Mouse (Mus musculus) urinary bladder, postnatal 4 days (tissue): ENCODE measurements around the gene Padi6.

Experiments
- DNase-seq, 2 experiments: peaks; one replicate each; pipeline ENCODE4 v3.0.0; 2021 to 2022; ENCODE audit warnings: low spot score in 2 of 2

Gene Padi6

GRCm38 (mm10) chr4:140742543-140742942, at the start of gene Padi6:
Padi6 (minus strand) TSS chr4:140742643.
- DNase-seq: no peak

GRCm38 (mm10) chr4:140791071-140791470, 48.6 kb upstream of the Padi6 start:
- no peak for DNase-seq

- no peak for DNase-seq
These were observed 47.5 kb upstream of the Padi6 start for GRCm38 (mm10) chr4:140789983-140790382.

GRCm38 (mm10) chr4:140788983-140789382, 46.5 kb upstream of the Padi6 start:
- peak; percentile 52 to 74 for DNase-seq

- no peak for DNase-seq
These were observed 45.8 kb upstream of the Padi6 start for GRCm38 (mm10) chr4:140788264-140788663.

- DNase-seq: no peak
These were observed 45.0 kb upstream of the Padi6 start for GRCm38 (mm10) chr4:140787414-140787813.

GRCm38 (mm10) chr4:140785217-140785616, 42.8 kb upstream of the Padi6 start:
- DNase-seq: no peak

GRCm38 (mm10) chr4:140784292-140784945, 42.0 kb upstream of the Padi6 start:
- DNase-seq: no peak

- DNase-seq: no peak
These were observed 40.4 kb upstream of the Padi6 start for GRCm38 (mm10) chr4:140782821-140783220.

- DNase-seq: no peak
These were observed 38.1 kb upstream of the Padi6 start for GRCm38 (mm10) chr4:140780507-140780906.

- DNase-seq: no peak
These were observed 37.5 kb upstream of the Padi6 start for GRCm38 (mm10) chr4:140779803-140780397.

- DNase-seq: no peak
These were observed 34.2 kb upstream of the Padi6 start for GRCm38 (mm10) chr4:140776623-140777022.

GRCm38 (mm10) chr4:140775876-140776275, 33.4 kb upstream of the Padi6 start:
- no peak for DNase-seq

- no peak for DNase-seq
These were observed 32.5 kb upstream of the Padi6 start for GRCm38 (mm10) chr4:140774893-140775292.

GRCm38 (mm10) chr4:140774025-140774800, 31.8 kb upstream of the Padi6 start, which contains the start of gene Padi4:
Padi4 (minus strand) TSS chr4:140774236.
- no peak for DNase-seq

- no peak for DNase-seq
These were observed 28.6 kb upstream of the Padi6 start for GRCm38 (mm10) chr4:140771091-140771490.

GRCm38 (mm10) chr4:140770433-140770832, 28.0 kb upstream of the Padi6 start:
- DNase-seq: no peak

GRCm38 (mm10) chr4:140768973-140769372, 26.5 kb upstream of the Padi6 start:
- no peak for DNase-seq

- no peak for DNase-seq
These were observed 23.5 kb upstream of the Padi6 start for GRCm38 (mm10) chr4:140765936-140766335.

GRCm38 (mm10) chr4:140763158-140763557, 20.7 kb upstream of the Padi6 start:
- no peak for DNase-seq

- no peak for DNase-seq
These were observed 19.2 kb upstream of the Padi6 start for GRCm38 (mm10) chr4:140761601-140762000.

- DNase-seq: no peak
These were observed 13.4 kb upstream of the Padi6 start for GRCm38 (mm10) chr4:140755811-140756210.

GRCm38 (mm10) chr4:140753366-140753765, 10.9 kb upstream of the Padi6 start:
- DNase-seq: no peak
